In the genomic region with DNA sequence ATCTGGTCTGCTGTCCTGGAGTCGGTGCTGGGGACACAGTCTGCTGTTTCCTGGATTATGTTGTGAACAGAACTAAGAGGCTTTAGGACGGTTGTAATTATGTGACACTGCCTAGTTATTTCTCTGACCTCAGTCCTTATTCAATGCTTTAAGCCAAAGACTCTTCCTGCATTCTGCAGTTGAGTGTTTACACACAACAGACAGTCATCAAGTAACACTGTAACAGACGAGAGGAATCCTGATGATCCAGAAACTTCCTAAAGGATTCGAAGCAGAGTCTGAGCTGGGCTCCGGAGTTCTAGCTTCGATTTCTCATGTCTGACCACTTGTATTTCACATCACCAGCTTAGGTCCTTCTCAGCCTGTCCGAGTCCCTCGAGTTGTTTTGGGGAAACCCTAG, we compare ENCODE assay signal across 22 mouse cellular contexts. TPM values are rescaled to one million over a fixed set of nuclear protein-coding genes. Genes with fewer than 3 reads are reported as not detected.
DNase-seq lines count a peak whose midpoint lies in the region; ATAC-seq and TF ChIP-seq lines count a peak whose summit lies in the region.
"Had no signal": no experiment of that assay in that cellular context is flagged by ENCODE, and none has a peak within 500 bp of the region (broad histone marks: within the 10 kb centered on the region; RNA-seq: fewer than 3 reads in every experiment).

No protein-coding gene starts in this region.

- no peak for TF ChIP-seq POLR2A in spleen, adult 2 months (IDR thresholded peaks at IDR 0.05; ENCODE audit: low read depth, low read length)

- H3K27me3 ChIP-seq in liver, postnatal 0 days (ENCODE audit: insufficient read depth, low read length), result no peaks in the 10 kb centered on the region
- no peaks in the 10 kb centered on the region for H3K27me3 ChIP-seq in liver, embryonic 11.5 days (replicated peaks; ENCODE audit: control insufficient read depth, insufficient read depth, low read length)
- H3K27me3 ChIP-seq in lung, postnatal 0 days (replicated peaks; ENCODE audit: insufficient read depth, low read length), result no peaks in the 10 kb centered on the region
- H3K27me3 ChIP-seq in spleen, adult 2 months (ENCODE audit: control insufficient read depth, insufficient read depth, low read length), result no peaks in the 10 kb centered on the region
- H3K27me3 ChIP-seq in heart, embryonic 10.5 days (ENCODE audit: insufficient read depth, poor library complexity, severe bottlenecking), result no peaks in the 10 kb centered on the region
- H3K27me3 ChIP-seq: embryonic facial prominence, embryonic 13.5 days; hindbrain, embryonic 12.5 days had no signal

- H3K4me3 ChIP-seq in liver, postnatal 0 days (ENCODE audit: low read depth, low read length), result no peak overlapping the region
- no peak overlapping the region for H3K4me3 ChIP-seq in liver, embryonic 11.5 days (ENCODE audit: low read depth, low read length)
- no peak overlapping the region for H3K4me3 ChIP-seq in lung, postnatal 0 days (ENCODE audit: low read depth, low read length)
- H3K4me3 ChIP-seq in spleen, adult 2 months (ENCODE audit: extremely low read depth, insufficient read depth, insufficient read length), result no peak overlapping the region
- no peak overlapping the region for H3K4me3 ChIP-seq in heart, embryonic 10.5 days
- H3K4me3 ChIP-seq: embryonic facial prominence, embryonic 13.5 days; gastrocnemius, adult 2 months; hindbrain, embryonic 12.5 days had no signal

- H3K4me2 ChIP-seq in liver, postnatal 0 days (ENCODE audit: low read depth, low read length), result no peak overlapping the region
- no peak overlapping the region for H3K4me2 ChIP-seq in liver, embryonic 11.5 days
- H3K4me2 ChIP-seq in lung, postnatal 0 days (replicated peaks; ENCODE audit: low read depth, low read length), result no peak overlapping the region
- H3K4me2 ChIP-seq: embryonic facial prominence, embryonic 13.5 days; hindbrain, embryonic 12.5 days had no signal

- no peak overlapping the region for H3K9ac ChIP-seq in liver, postnatal 0 days (replicated peaks)
- no peak overlapping the region for H3K9ac ChIP-seq in liver, embryonic 11.5 days (ENCODE audit: low read depth, low read length)
- H3K9ac ChIP-seq in lung, postnatal 0 days (replicated peaks; ENCODE audit: low read depth), result no peak overlapping the region
- H3K9ac ChIP-seq: embryonic facial prominence, embryonic 13.5 days; hindbrain, embryonic 12.5 days had no signal

- H3K27ac ChIP-seq in liver, postnatal 0 days (ENCODE audit: low read depth), result 0 out of 2 replicates have a peak overlapping the region, but pooled peaks have one; percentile 0
- H3K27ac ChIP-seq in liver, embryonic 11.5 days (ENCODE audit: low read depth, low read length), result no peak overlapping the region
- H3K27ac ChIP-seq in lung, postnatal 0 days (ENCODE audit: low read length), result peak overlapping the region; percentile 38; the same call in 1 of the 2 replicates
- peak overlapping the region; percentile 83 for H3K27ac ChIP-seq in spleen, adult 2 months (ENCODE audit: insufficient read depth, low read length)
- no peak overlapping the region for H3K27ac ChIP-seq in heart, embryonic 10.5 days
- H3K27ac ChIP-seq: embryonic facial prominence, embryonic 13.5 days; gastrocnemius, adult 2 months; hindbrain, embryonic 12.5 days had no signal

- no peak for DNase-seq in liver, postnatal 0 days
- no peak for DNase-seq in liver, embryonic 11.5 days (ENCODE audit: low spot score)
- peak; percentile 83 for DNase-seq in lung, postnatal 0 days (ENCODE audit: low spot score)
- DNase-seq in lung, postnatal 4 days, result no peak
- no peak for DNase-seq in spleen, adult 2 months (ENCODE audit: low read depth in 1 of 2, low spot score in 2 of 2)
- no peak for DNase-seq in spleen, postnatal 4 days (ENCODE audit: low spot score in 2 of 2)
- DNase-seq in retina, postnatal 1 day, result peak; percentile 31
- no peak for DNase-seq in heart, embryonic 10.5 days (ENCODE audit: low spot score)
- DNase-seq: adrenal gland, postnatal 14 days; cerebellum, adult 18-20 months; cerebellum, adult 9-11 months; cerebellum, postnatal 36 days; gastrocnemius, adult 2 months; gastrocnemius, postnatal 36 days; heart, adult 11 months; heart, postnatal 10 days; heart, postnatal 4 days had no signal

- TF ChIP-seq CTCF in liver, postnatal 0 days (IDR thresholded peaks at IDR 0.05; ENCODE audit: low read depth), result no peak
- no peak for TF ChIP-seq CTCF in lung, postnatal 0 days (IDR thresholded peaks at IDR 0.05)
- no peak for TF ChIP-seq CTCF in spleen, adult 2 months (IDR thresholded peaks at IDR 0.05; ENCODE audit: extremely low read depth, insufficient read depth, insufficient read length, insufficient replicate concordance)

- WGBS in liver, postnatal 0 days (ENCODE audit: insufficient replicate concordance), result 86% methylated on average over 8 of the region's 8 CpGs
- 88% methylated on average over 8 of the region's 8 CpGs for WGBS in liver, embryonic 11.5 days
- 64% methylated on average over 8 of the region's 8 CpGs for WGBS in lung, postnatal 0 days
- WGBS in spleen, adult 2 months, result 83% methylated on average over 8 of the region's 8 CpGs
- WGBS in heart, embryonic 10.5 days, result 87% methylated on average over 8 of the region's 8 CpGs

- ATAC-seq in liver, postnatal 0 days, result no peak
- no peak for ATAC-seq in liver, embryonic 11.5 days (replicated peaks; ENCODE audit: low FRiP score)
- ATAC-seq in lung, postnatal 0 days, result peak; percentile 79
- ATAC-seq: forebrain, embryonic 14.5 days; hindbrain, embryonic 16.5 days had no signal

- TF ChIP-seq EP300 in liver, postnatal 0 days (IDR thresholded peaks at IDR 0.05; ENCODE audit: low read depth), result no peak
- no peak for TF ChIP-seq EP300 in lung, postnatal 0 days (IDR thresholded peaks at IDR 0.05)

- H3K9me3 ChIP-seq in liver, postnatal 0 days (ENCODE audit: low read length), result no peaks in the 10 kb centered on the region
- no peaks in the 10 kb centered on the region for H3K9me3 ChIP-seq in liver, embryonic 11.5 days (ENCODE audit: control insufficient read depth, low read length)
- H3K9me3 ChIP-seq in lung, postnatal 0 days (ENCODE audit: low read length), result no peaks in the 10 kb centered on the region
- no peaks in the 10 kb centered on the region for H3K9me3 ChIP-seq in heart, embryonic 10.5 days
- H3K9me3 ChIP-seq: embryonic facial prominence, embryonic 13.5 days; G1E; hindbrain, embryonic 12.5 days had no signal

- peaks cover 93% of the 10 kb centered on the region for H3K36me3 ChIP-seq in liver, postnatal 0 days (replicated peaks; ENCODE audit: insufficient read depth, low read length)
- H3K36me3 ChIP-seq in liver, embryonic 11.5 days (ENCODE audit: control insufficient read depth, insufficient read depth, low read length), result peaks cover 47% of the 10 kb centered on the region
- H3K36me3 ChIP-seq in lung, postnatal 0 days (ENCODE audit: insufficient read depth, low read length), result peaks cover 57% of the 10 kb centered on the region
- H3K36me3 ChIP-seq in spleen, adult 2 months (ENCODE audit: control insufficient read depth, insufficient read depth, low read length), result peaks cover 49% of the 10 kb centered on the region
- H3K36me3 ChIP-seq in heart, embryonic 10.5 days, result peaks cover 97% of the 10 kb centered on the region

- H3K4me1 ChIP-seq in liver, postnatal 0 days (ENCODE audit: insufficient read depth), result no peaks in the 10 kb centered on the region
- H3K4me1 ChIP-seq in liver, embryonic 11.5 days (replicated peaks; ENCODE audit: control insufficient read depth, insufficient read depth, low read length), result 0 out of 2 replicates have a peak, but pooled peaks cover 4% of the 10 kb centered on the region
- no peaks in the 10 kb centered on the region for H3K4me1 ChIP-seq in lung, postnatal 0 days (ENCODE audit: insufficient read depth, low read depth, low read length)
- H3K4me1 ChIP-seq in spleen, adult 2 months (ENCODE audit: control insufficient read depth, insufficient read depth, insufficient read length), result peaks cover 16% of the 10 kb centered on the region
- H3K4me1 ChIP-seq in heart, embryonic 10.5 days, result no peaks in the 10 kb centered on the region
- H3K4me1 ChIP-seq: embryonic facial prominence, embryonic 13.5 days; hindbrain, embryonic 12.5 days had no signal

RNA-seq across cellular contexts. Expression of gene Cmtr1, which starts 18.1 kb away (rescaled TPM):
- polyA plus RNA-seq in liver, postnatal 0 days (2015; fragmentation: Nextera tagmentation; extraction: Ambion mirVana), result 52.8 and 57.2 TPM in 2 replicates
- polyA plus RNA-seq in liver, embryonic 11.5 days (2014; fragmentation: Nextera tagmentation; extraction: Ambion mirVana), result 126 and 130 TPM in 2 replicates
- 79.6 and 82.3 TPM in 2 replicates for polyA plus RNA-seq in lung, postnatal 0 days (2015; fragmentation: Nextera tagmentation; extraction: Ambion mirVana)
- polyA plus RNA-seq in spleen, adult 2 months (2012; rRNA removed), result 34.3 and 38.5 TPM in 2 replicates
- 119 and 122 TPM in 2 replicates for polyA plus RNA-seq in heart, embryonic 10.5 days (2016; fragmentation: Nextera tagmentation; extraction: Ambion mirVana)

RNA-seq across cellular contexts. Expression of gene Ccdc167, which starts 38.3 kb away (rescaled TPM):
- polyA plus RNA-seq in liver, postnatal 0 days (2015; fragmentation: Nextera tagmentation; extraction: Ambion mirVana), result 4.2 and 4.6 TPM in 2 replicates
- polyA plus RNA-seq in liver, embryonic 11.5 days (2014; fragmentation: Nextera tagmentation; extraction: Ambion mirVana), result 15.2 and 15.4 TPM in 2 replicates
- 4.1 and 4.9 TPM in 2 replicates for polyA plus RNA-seq in lung, postnatal 0 days (2015; fragmentation: Nextera tagmentation; extraction: Ambion mirVana)
- polyA plus RNA-seq in spleen, adult 2 months (2012; rRNA removed), result 5.4 and 6.1 TPM in 2 replicates
- 18.2 and 19.0 TPM in 2 replicates for polyA plus RNA-seq in heart, embryonic 10.5 days (2016; fragmentation: Nextera tagmentation; extraction: Ambion mirVana)

Comparison
In these comparisons a context has a peak if more than half of its experiments do, and no peak if none do; other contexts are left out.
1. DNase-seq: peak in lung, postnatal 0 days (single experiment) and retina, postnatal 1 day (single experiment); none in liver, postnatal 0 days (single experiment), liver, embryonic 11.5 days (single experiment), lung, postnatal 4 days (0 of 2), spleen, adult 2 months (0 of 2), spleen, postnatal 4 days (0 of 2) and heart, embryonic 10.5 days (single experiment).
2. H3K27ac ChIP-seq: peak in liver, postnatal 0 days (single experiment), lung, postnatal 0 days (single experiment) and spleen, adult 2 months (single experiment); none in liver, embryonic 11.5 days (single experiment) and heart, embryonic 10.5 days (single experiment).